Mouse (Mus musculus) kidney, embryonic 16.5 days (tissue): ENCODE measurements around the gene Nxn. TPM values are rescaled to one million over a fixed set of nuclear protein-coding genes. Genes with fewer than 3 reads are reported as not detected.

Experiments used
- ATAC-seq: fragments of 200-750 bp; cut with Nextera tagmentation; 2 replicates; pipeline ENCODE4 v1.8.0; 2017; ENCODE audit warnings: moderate TSS enrichment; ENCODE audit not compliant: low FRiP score, low TSS enrichment
- H3K27ac ChIP-seq: fragments of 300-500 bp; sonication (generic); 2 replicates; pipeline ENCODE4 v1.5.1; 2014; ENCODE audit warnings: low read length
- H3K27me3 ChIP-seq: fragments of 300-500 bp; sonication (generic); 2 replicates; pipeline ENCODE4 v1.6.1; 2014; ENCODE audit warnings: low read length, control low read depth, mixed read lengths; ENCODE audit not compliant: insufficient read depth
- H3K36me3 ChIP-seq: fragments of 300-500 bp; sonication (generic); 2 replicates; pipeline ENCODE4 v1.6.1; 2014; ENCODE audit warnings: low read length, control low read depth, mixed read lengths; ENCODE audit not compliant: insufficient read depth
- H3K4me1 ChIP-seq: fragments of 300-500 bp; sonication (generic); 2 replicates; pipeline ENCODE4 v1.6.1; 2014; ENCODE audit warnings: low read length, control low read depth, mixed read lengths; ENCODE audit not compliant: insufficient read depth
- H3K4me2 ChIP-seq: fragments of 300-500 bp; sonication (generic); replicated peaks from 2 replicates; pipeline ENCODE4 v1.6.1; 2014; ENCODE audit warnings: low read depth, low read length
- H3K4me3 ChIP-seq: fragments of 300-500 bp; sonication (generic); 2 replicates; pipeline ENCODE4 v1.5.1; 2014; ENCODE audit warnings: mild to moderate bottlenecking, low read length
- H3K9ac ChIP-seq: fragments of 300-500 bp; sonication (generic); replicated peaks from 2 replicates; pipeline ENCODE4 v1.6.1; 2014; ENCODE audit warnings: low read length
- H3K9me3 ChIP-seq: fragments of 300-500 bp; sonication (generic); 2 replicates; pipeline ENCODE4 v1.6.1; 2016; ENCODE audit warnings: low read length, control low read depth
- WGBS: fragments of 180-500 bp; shearing (Covaris S2); extraction: QIAGEN DNeasy Blood & Tissue Kit; methylation state at CpG from one replicate; pipeline ENCODE4 v1.1.7; 2014; 5-methylcytosine and 5-hydroxymethylcytosine counted together
- polyA plus RNA-seq: library from polyadenylated mRNA; unstranded; fragments of >200 nt; fragmentation: Nextera tagmentation; extraction: Ambion mirVana; gene quantifications from 2 replicates; pipeline ENCODE4 v1.2.1, GENCODE M21; 2015

The Nxn gene
- polyA plus RNA-seq, 1 experiment from 2014 or later, result 26.9 TPM

DNA sequence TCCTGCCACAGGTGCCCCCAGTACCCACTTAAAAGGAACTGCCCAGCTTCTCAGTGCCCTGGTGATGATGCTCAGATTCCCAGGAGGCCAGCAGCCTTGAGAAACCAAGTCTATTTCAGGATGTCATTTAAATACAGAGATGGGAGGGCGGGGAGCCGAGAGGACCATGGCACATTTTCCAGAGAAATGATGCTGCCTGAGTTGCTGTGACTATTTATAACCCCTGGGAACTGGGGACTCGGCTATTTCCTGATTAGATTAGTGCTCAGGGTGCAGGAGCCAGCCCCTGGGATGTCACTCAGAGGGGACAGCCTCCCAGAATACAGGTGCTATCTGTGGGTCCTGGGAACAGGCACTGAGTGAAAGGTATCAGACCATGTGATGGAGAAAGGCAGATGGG, 28.8 kb upstream of the Nxn start:
- Histone ChIP-seq H3K4me2 (no peak overlapping the region), H3K27me3 (no peaks in the 10 kb centered on the region), H3K36me3 (peaks cover 33% of the 10 kb centered on the region), H3K4me3 (no peak overlapping the region), H3K4me1 (no peaks in the 10 kb centered on the region), H3K9ac (no peak overlapping the region), H3K9me3 (no peaks in the 10 kb centered on the region), H3K27ac (no peak overlapping the region)
- ATAC-seq, result no peak
- 72% methylated on average over 3 of the region's 3 CpGs for WGBS

DNA sequence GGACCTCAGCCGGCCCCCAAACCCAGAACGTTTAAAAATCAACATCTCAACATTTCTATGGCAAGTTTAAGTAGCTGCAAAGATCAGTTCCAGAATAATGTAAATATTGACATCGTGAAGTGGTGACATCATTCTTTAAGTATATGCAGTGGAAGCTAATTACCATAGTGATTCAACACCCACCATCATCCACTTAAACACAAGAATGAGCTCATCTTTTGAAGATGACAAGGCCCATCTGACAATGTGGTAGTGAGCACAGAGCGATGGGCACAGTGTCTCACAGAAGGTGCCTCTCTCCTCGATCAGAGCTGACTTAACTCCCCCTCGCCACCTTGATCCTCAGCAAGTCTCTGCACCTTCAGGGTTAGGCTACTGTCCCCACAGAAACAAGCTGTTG, 26.8 kb upstream of the Nxn start:
- ATAC-seq, result no peak
- Histone ChIP-seq H3K4me2 (no peak overlapping the region), H3K36me3 (peaks cover 34% of the 10 kb centered on the region), H3K9ac (no peak overlapping the region), H3K9me3 (no peaks in the 10 kb centered on the region), H3K27ac (no peak overlapping the region), H3K4me3 (no peak overlapping the region), H3K27me3 (no peaks in the 10 kb centered on the region), H3K4me1 (no peaks in the 10 kb centered on the region)
- 84% methylated on average over 6 of the region's 6 CpGs for WGBS

DNA sequence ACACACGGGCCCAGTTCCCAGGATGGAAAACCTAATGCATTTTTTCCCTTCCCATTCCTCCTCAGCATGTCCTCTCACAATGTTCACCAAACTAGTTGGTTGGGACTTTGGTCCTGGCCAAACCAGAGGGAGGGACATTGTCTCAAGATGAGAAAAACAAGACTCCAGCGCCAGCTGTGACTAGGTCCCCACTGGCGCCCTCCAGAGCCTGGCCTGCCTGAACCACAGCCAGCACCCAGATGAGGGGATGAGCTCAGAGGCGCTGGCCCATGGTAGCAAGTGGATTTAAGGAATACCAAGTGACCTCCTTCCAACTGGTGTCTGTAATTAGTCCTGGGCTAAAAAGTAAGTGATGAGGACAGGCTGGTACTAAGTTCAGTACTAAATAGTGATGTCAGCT, 22.0 kb upstream of the Nxn start:
- WGBS, result 65% methylated on average over 4 of the region's 4 CpGs
- no peak overlapping the region for H3K9ac ChIP-seq
- H3K27me3 ChIP-seq, result no peaks in the 10 kb centered on the region
- H3K36me3 ChIP-seq, result peaks cover 74% of the 10 kb centered on the region
- H3K4me3 ChIP-seq, result no peak overlapping the region
- H3K27ac ChIP-seq, result no peak overlapping the region
- no peak overlapping the region for H3K4me2 ChIP-seq
- ATAC-seq, result no peak
- no peaks in the 10 kb centered on the region for H3K9me3 ChIP-seq
- no peaks in the 10 kb centered on the region for H3K4me1 ChIP-seq

DNA sequence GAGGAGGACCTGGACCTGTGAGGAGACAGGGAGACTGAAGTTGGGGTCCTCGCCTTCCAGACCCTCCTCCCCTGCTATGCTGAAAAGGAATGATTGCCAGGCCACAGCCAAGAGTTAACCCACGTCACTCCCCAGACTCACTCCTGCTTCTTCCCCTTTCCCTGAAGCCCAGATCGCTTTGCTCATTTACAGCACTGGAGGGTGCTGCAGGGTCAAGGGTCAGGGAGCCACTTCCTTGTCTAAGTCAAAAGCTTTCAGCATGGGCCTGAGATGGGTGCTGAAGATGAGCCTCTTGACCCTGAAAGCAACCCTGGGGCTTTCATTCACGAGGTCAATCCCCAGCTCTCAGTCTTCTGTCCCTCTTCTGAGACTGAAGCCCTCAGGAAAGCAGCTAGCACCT, 20.2 kb upstream of the Nxn start:
- H3K36me3 ChIP-seq, result peaks cover 86% of the 10 kb centered on the region
- no peaks in the 10 kb centered on the region for H3K4me1 ChIP-seq
- no peaks in the 10 kb centered on the region for H3K27me3 ChIP-seq
- H3K27ac ChIP-seq, result no peak overlapping the region
- H3K9ac ChIP-seq, result no peak overlapping the region
- ATAC-seq, result no peak
- WGBS, result 70% methylated on average over 4 of the region's 4 CpGs
- no peak overlapping the region for H3K4me3 ChIP-seq
- H3K9me3 ChIP-seq, result no peaks in the 10 kb centered on the region
- no peak overlapping the region for H3K4me2 ChIP-seq

DNA sequence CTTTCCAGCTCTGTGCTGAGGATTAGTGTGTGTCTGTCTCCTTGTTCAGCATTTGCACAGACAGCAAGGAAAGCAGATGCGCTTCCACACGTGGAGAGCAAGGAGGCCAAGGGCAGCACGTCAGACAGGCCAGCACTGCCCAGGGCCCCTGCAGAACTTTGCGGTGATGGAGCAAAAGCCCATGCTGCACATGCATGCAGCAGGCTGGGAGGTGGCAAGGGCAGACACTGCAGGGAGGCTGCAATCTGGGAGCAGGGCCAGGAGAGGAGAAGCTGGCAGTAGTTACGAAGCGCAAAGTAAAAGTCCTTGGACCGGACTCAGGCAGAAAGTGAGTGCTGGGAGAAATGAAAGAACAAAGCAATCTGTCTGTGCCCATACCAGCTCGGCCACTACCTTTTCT, 19.5 kb upstream of the Nxn start:
- Histone ChIP-seq H3K9ac (no peak overlapping the region), H3K9me3 (no peaks in the 10 kb centered on the region), H3K36me3 (peaks cover 86% of the 10 kb centered on the region), H3K27ac (no peak overlapping the region), H3K4me1 (no peaks in the 10 kb centered on the region), H3K4me3 (no peak overlapping the region), H3K27me3 (no peaks in the 10 kb centered on the region), H3K4me2 (no peak overlapping the region)
- no peak for ATAC-seq
- WGBS, result 91% methylated on average over 8 of the region's 8 CpGs

DNA sequence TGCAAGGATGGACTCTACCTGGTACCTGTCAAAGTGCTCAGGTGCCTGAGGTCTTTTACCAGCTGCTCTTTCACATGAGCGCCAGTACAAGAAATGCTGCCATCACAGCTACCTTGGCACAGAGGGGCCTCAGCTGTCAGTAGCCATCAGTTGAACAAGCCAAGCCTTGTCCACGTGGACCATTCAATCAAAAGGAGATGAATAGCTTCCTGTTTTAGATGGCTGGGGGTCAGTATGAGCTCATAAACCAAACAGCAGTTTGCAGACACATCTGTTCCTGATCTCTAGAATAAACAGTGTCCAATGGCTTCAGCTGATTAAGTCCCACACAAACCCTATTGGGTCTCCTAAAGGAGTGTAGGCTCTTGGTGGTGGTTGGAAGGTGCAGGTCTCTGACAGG, 17.0 kb upstream of the Nxn start:
- Histone ChIP-seq H3K27me3 (no peaks in the 10 kb centered on the region), H3K36me3 (peaks cover 83% of the 10 kb centered on the region), H3K27ac (no peak overlapping the region), H3K9me3 (no peaks in the 10 kb centered on the region), H3K9ac (no peak overlapping the region), H3K4me1 (no peaks in the 10 kb centered on the region), H3K4me3 (no peak overlapping the region), H3K4me2 (no peak overlapping the region)
- no peak for ATAC-seq
- 50% methylated on average over 2 of the region's 2 CpGs for WGBS

DNA sequence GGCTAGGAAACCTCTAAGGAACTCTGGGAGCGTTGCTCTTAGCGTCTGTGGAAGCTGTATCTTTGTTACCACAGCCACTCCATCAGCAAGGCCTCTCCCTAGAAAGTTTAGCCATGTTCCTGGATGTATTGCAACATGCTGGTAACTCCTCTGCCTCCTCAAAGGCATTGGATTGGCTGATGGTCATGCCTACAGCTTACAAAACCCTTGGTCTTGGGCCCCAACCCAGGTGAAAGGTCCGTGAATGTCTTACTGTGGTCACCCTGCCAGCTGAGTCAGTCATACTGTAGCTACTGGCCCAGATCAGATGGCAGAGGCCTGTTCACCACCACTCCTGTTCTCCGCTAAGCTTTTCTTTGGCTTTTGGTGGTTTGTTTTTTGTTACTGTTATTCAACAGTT, 16.1 kb upstream of the Nxn start:
- peaks cover 79% of the 10 kb centered on the region for H3K36me3 ChIP-seq
- no peak for ATAC-seq
- no peak overlapping the region for H3K27ac ChIP-seq
- no peak overlapping the region for H3K4me2 ChIP-seq
- H3K4me3 ChIP-seq, result no peak overlapping the region
- no peaks in the 10 kb centered on the region for H3K9me3 ChIP-seq
- 94% methylated on average over 4 of the region's 4 CpGs for WGBS
- H3K27me3 ChIP-seq, result no peaks in the 10 kb centered on the region
- H3K9ac ChIP-seq, result no peak overlapping the region
- H3K4me1 ChIP-seq, result no peaks in the 10 kb centered on the region

DNA sequence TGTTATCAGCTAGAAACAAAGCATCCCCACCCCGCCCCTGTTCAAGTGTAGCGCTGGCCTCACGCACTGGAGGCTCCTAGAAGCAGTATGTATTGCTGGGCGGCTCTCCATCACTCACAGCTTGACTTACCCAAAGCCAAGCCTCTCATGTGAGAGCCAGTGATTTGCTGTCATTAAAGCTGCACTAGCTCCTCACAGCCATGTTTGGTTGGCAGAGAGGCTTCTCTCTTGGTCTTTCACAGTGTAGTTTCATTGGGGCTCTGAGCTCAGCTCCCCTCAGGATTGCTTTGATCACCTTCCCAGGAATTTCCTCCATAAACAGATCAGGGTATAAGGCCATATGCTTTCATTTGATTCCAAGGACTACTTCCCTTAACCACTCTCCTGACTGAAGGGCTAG, 14.3 kb upstream of the Nxn start:
- 79% methylated on average over 4 of the region's 4 CpGs for WGBS
- H3K27ac ChIP-seq, result no peak overlapping the region
- no peak overlapping the region for H3K4me2 ChIP-seq
- peaks cover 62% of the 10 kb centered on the region for H3K36me3 ChIP-seq
- H3K9me3 ChIP-seq, result no peaks in the 10 kb centered on the region
- no peaks in the 10 kb centered on the region for H3K27me3 ChIP-seq
- no peak for ATAC-seq
- H3K4me3 ChIP-seq, result no peak overlapping the region
- H3K4me1 ChIP-seq, result no peaks in the 10 kb centered on the region
- H3K9ac ChIP-seq, result no peak overlapping the region

DNA sequence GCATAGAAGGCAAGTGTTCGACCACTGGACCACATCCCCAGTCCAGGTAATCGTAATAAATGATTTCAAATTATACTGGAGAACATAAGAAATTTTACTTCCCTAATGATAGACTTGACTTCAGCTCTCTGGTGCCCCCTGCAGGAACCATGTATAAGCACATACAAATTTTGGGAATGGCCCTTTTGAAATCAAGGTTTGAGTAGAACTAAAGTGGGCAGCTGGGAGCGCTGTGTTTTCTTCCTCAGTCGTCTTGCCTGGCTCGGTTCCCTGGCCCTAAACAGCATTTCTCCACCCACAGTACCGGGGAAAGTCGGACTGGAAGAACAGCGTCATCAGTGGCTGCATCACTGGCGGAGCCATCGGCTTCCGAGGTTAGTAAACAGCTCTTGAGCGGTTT, 11.9 kb upstream of the Nxn start:
- no peak overlapping the region for H3K9ac ChIP-seq
- no peak overlapping the region for H3K4me2 ChIP-seq
- no peak overlapping the region for H3K27ac ChIP-seq
- no peak overlapping the region for H3K4me3 ChIP-seq
- H3K9me3 ChIP-seq, result no peaks in the 10 kb centered on the region
- H3K4me1 ChIP-seq, result 0 out of 2 replicates have a peak, but pooled peaks cover 8% of the 10 kb centered on the region
- H3K36me3 ChIP-seq, result peaks cover 39% of the 10 kb centered on the region
- WGBS, result 77% methylated on average over 12 of the region's 12 CpGs
- ATAC-seq, result no peak
- no peaks in the 10 kb centered on the region for H3K27me3 ChIP-seq

DNA sequence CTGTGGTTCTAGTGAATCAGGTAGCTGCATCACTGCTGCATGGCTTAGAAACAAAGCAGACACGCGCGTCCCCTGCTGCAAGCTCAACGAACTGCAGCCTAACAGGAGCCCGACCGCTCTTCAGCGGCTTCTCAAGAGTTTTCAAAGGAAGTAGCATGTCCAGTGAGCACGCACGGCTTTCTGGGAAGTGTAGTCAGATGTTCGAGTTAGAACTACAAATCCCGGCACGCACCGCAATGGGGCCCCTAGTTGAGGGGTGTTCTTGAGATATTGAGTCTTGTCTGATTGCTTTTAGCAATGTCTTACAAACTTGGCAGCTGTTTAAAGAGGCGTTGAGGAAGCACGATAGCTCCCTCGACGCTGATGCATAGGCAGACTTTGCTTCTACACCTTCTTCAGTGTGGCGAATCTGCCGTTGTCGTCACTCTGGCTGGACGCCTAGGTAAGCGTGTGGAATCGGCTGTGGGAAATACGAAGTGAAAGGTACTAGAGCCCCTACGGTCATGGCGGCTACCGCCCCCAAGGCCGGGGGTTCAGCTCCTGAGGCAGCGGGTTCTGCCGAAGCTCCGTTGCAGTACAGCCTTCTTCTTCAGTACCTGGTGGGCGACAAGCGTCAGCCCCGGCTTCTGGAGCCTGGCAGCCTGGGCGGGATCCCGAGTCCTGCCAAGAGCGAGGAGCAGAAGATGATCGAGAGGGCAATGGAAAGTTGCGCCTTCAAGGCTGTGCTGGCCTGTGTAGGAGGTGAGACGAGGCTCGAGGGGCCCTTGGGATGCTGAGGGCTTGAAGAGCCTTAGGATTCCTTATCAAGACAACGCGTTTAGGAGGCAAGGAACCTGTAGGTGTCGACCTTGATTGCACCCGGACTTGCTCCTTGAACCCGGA, 8.0 kb upstream of the Nxn start, which contains the start of gene Timm22:
Gene Timm22, plus strand, starts transcription at position 251 of the 882 bp plus-strand sequence.
- Histone ChIP-seq H3K9me3 (no peaks in the 10 kb centered on the region), H3K4me2 (peak within 1 kb of the TSS; percentile 78), H3K4me3 (peak within 1 kb of the TSS; percentile 98), H3K27me3 (no peaks in the 10 kb centered on the region), H3K27ac (peak within 1 kb of the TSS; percentile 69), H3K36me3 (peaks cover 7% of the 10 kb centered on the region; the same call in 1 of the 2 replicates), H3K4me1 (0 out of 2 replicates have a peak, but pooled peaks cover 8% of the 10 kb centered on the region), H3K9ac (peak within 1 kb of the TSS; percentile 98)
- WGBS, result under 1% methylated on average over 46 of the region's 46 CpGs
- peak; percentile 96 for ATAC-seq
